Mouse (Mus musculus): ENCODE measurements around the gene Pgam2. TPM values are rescaled to one million over a fixed set of nuclear protein-coding genes. Genes with fewer than 3 reads are reported as not detected.

Gene Pgam2
- polyA plus RNA-seq, 1 experiment from 2014 or later, result 22.7 TPM

GRCm38 (mm10) chr11:5789071-5789753 lies 14.3 kb downstream of the Pgam2 start:
- H3K27me3 ChIP-seq, result no peaks in the 10 kb centered on the region
- peak overlapping the region; percentile 83 for H3K4me2 ChIP-seq
- H3K36me3 ChIP-seq, result peaks cover 35% of the 10 kb centered on the region
- H3K4me1 ChIP-seq, result peaks cover 19% of the 10 kb centered on the region
- no peak for ATAC-seq (replicated peaks; ENCODE audit: low FRiP score)
- peak overlapping the region; percentile 92 for H3K27ac ChIP-seq
- peak overlapping the region; percentile 79 for H3K9ac ChIP-seq
- H3K9me3 ChIP-seq (replicated peaks), result no peaks in the 10 kb centered on the region
- WGBS, result 69% methylated on average over 6 of the region's 6 CpGs
- H3K4me3 ChIP-seq (replicated peaks), result peak overlapping the region; percentile 64

- peak within 1 kb of the TSS; percentile 92 for H3K27ac ChIP-seq
- peaks cover 27% of the 10 kb centered on the region for H3K36me3 ChIP-seq
- WGBS, result under 1% methylated on average over 74 of the region's 74 CpGs
- H3K9me3 ChIP-seq (replicated peaks), result no peaks in the 10 kb centered on the region
- peaks cover 19% of the 10 kb centered on the region for H3K4me1 ChIP-seq
- peak within 1 kb of the TSS; percentile 64 for H3K4me3 ChIP-seq (replicated peaks)
- H3K27me3 ChIP-seq, result no peaks in the 10 kb centered on the region
- peak; percentile 96 for ATAC-seq (replicated peaks; ENCODE audit: low FRiP score)
- H3K4me2 ChIP-seq, result peak within 1 kb of the TSS; percentile 83
- peak within 1 kb of the TSS; percentile 79 for H3K9ac ChIP-seq
Measured at GRCm38 (mm10) chr11:5788056-5789014, 15.2 kb downstream of the Pgam2 start, which contains the start of gene Dbnl. Gene Dbnl, plus strand, starts transcription at chr11:5788488.

- Histone ChIP-seq H3K27ac (peak overlapping the region; percentile 92), H3K9ac (peak overlapping the region; percentile 79), H3K9me3 (replicated peaks) (no peaks in the 10 kb centered on the region), H3K4me2 (peak overlapping the region; percentile 83), H3K4me1 (peaks cover 19% of the 10 kb centered on the region), H3K4me3 (replicated peaks) (peak overlapping the region; percentile 64), H3K27me3 (no peaks in the 10 kb centered on the region), H3K36me3 (peaks cover 21% of the 10 kb centered on the region)
- ATAC-seq (replicated peaks; ENCODE audit: low FRiP score), result no peak
- WGBS, result 38% methylated on average over 8 of the region's 8 CpGs
Measured at GRCm38 (mm10) chr11:5787671-5788055, 15.9 kb downstream of the Pgam2 start.

- no peaks in the 10 kb centered on the region for H3K27me3 ChIP-seq
Measured at GRCm38 (mm10) chr11:5785732-5786131, 17.8 kb downstream of the Pgam2 start.

GRCm38 (mm10) chr11:5782199-5782944 lies 21.2 kb downstream of the Pgam2 start:
- no peak overlapping the region for H3K9ac ChIP-seq
- no peaks in the 10 kb centered on the region for H3K27me3 ChIP-seq
- ATAC-seq (replicated peaks; ENCODE audit: low FRiP score), result no peak
- no peak overlapping the region for H3K4me3 ChIP-seq (replicated peaks)
- WGBS, result 69% methylated on average over 8 of the region's 8 CpGs
- peaks cover 1% of the 10 kb centered on the region for H3K4me1 ChIP-seq
- H3K9me3 ChIP-seq (replicated peaks), result no peaks in the 10 kb centered on the region
- peaks cover 18% of the 10 kb centered on the region for H3K36me3 ChIP-seq
- H3K27ac ChIP-seq, result no peak overlapping the region
- H3K4me2 ChIP-seq, result no peak overlapping the region

More at GRCm38 (mm10) chr11:5785732-5786131, 17.8 kb downstream of the Pgam2 start:
- Histone ChIP-seq H3K9ac (no peak overlapping the region), H3K36me3 (peaks cover 14% of the 10 kb centered on the region), H3K27ac (no peak overlapping the region), H3K4me3 (replicated peaks) (no peak overlapping the region), H3K9me3 (replicated peaks) (no peaks in the 10 kb centered on the region), H3K4me1 (peaks cover 19% of the 10 kb centered on the region), H3K4me2 (no peak overlapping the region)
- no peak for ATAC-seq (replicated peaks; ENCODE audit: low FRiP score)

- H3K4me2 ChIP-seq, result no peak overlapping the region
- H3K36me3 ChIP-seq, result peaks cover 18% of the 10 kb centered on the region
- 91% methylated on average over 6 of the region's 6 CpGs for WGBS
- no peak overlapping the region for H3K27ac ChIP-seq
- no peak for ATAC-seq (replicated peaks; ENCODE audit: low FRiP score)
- no peaks in the 10 kb centered on the region for H3K27me3 ChIP-seq
- H3K4me1 ChIP-seq, result no peaks in the 10 kb centered on the region
- H3K9ac ChIP-seq, result no peak overlapping the region
- H3K9me3 ChIP-seq (replicated peaks), result no peaks in the 10 kb centered on the region
- no peak overlapping the region for H3K4me3 ChIP-seq (replicated peaks)
Measured at GRCm38 (mm10) chr11:5780035-5780499, 23.5 kb downstream of the Pgam2 start.

- H3K4me2 ChIP-seq, result no peak overlapping the region
- H3K27ac ChIP-seq, result no peak overlapping the region
- H3K9ac ChIP-seq, result no peak overlapping the region
- WGBS, result 74% methylated on average over 2 of the region's 2 CpGs
- H3K4me1 ChIP-seq, result no peaks in the 10 kb centered on the region
- no peaks in the 10 kb centered on the region for H3K9me3 ChIP-seq (replicated peaks)
- H3K36me3 ChIP-seq, result peaks cover 15% of the 10 kb centered on the region
- no peaks in the 10 kb centered on the region for H3K27me3 ChIP-seq
- no peak overlapping the region for H3K4me3 ChIP-seq (replicated peaks)
- no peak for ATAC-seq (replicated peaks; ENCODE audit: low FRiP score)
Measured at GRCm38 (mm10) chr11:5778481-5778880, 25.1 kb downstream of the Pgam2 start.

- WGBS, result 87% methylated on average over 6 of the region's 6 CpGs
- Histone ChIP-seq H3K4me2 (no peak overlapping the region), H3K27me3 (no peaks in the 10 kb centered on the region), H3K36me3 (peaks cover 21% of the 10 kb centered on the region), H3K9me3 (replicated peaks) (no peaks in the 10 kb centered on the region), H3K4me1 (peaks cover 5% of the 10 kb centered on the region), H3K4me3 (replicated peaks) (no peak overlapping the region), H3K9ac (no peak overlapping the region), H3K27ac (no peak overlapping the region)
- no peak for ATAC-seq (replicated peaks; ENCODE audit: low FRiP score)
Measured at GRCm38 (mm10) chr11:5766019-5766418, 37.5 kb downstream of the Pgam2 start.

GRCm38 (mm10) chr11:5762633-5762982 lies 40.9 kb downstream of the Pgam2 start:
- WGBS, result 13% methylated on average over 6 of the region's 6 CpGs
- Histone ChIP-seq H3K9me3 (replicated peaks) (no peaks in the 10 kb centered on the region), H3K36me3 (peaks cover 7% of the 10 kb centered on the region; the same call in 1 of the 2 replicates), H3K4me1 (peaks cover 14% of the 10 kb centered on the region), H3K4me2 (peak overlapping the region; percentile 73), H3K27me3 (no peaks in the 10 kb centered on the region), H3K4me3 (replicated peaks) (peak overlapping the region; percentile 85), H3K27ac (peak overlapping the region; percentile 99), H3K9ac (peak overlapping the region; percentile 90)
- ATAC-seq (replicated peaks; ENCODE audit: low FRiP score), result peak; percentile 20; the same call in 1 of the 2 replicates

- Histone ChIP-seq H3K36me3 (peaks cover 10% of the 10 kb centered on the region; the same call in 1 of the 2 replicates), H3K4me2 (peak within 1 kb of the TSS; percentile 73), H3K27ac (peak within 1 kb of the TSS; percentile 99), H3K4me3 (replicated peaks) (peak within 1 kb of the TSS; percentile 85), H3K4me1 (peaks cover 14% of the 10 kb centered on the region), H3K9me3 (replicated peaks) (no peaks in the 10 kb centered on the region), H3K9ac (peak within 1 kb of the TSS; percentile 90), H3K27me3 (no peaks in the 10 kb centered on the region)
- WGBS, result under 1% methylated on average over 68 of the region's 68 CpGs
- ATAC-seq (replicated peaks; ENCODE audit: low FRiP score), result peak; percentile 99
Measured at GRCm38 (mm10) chr11:5761820-5762632, 41.5 kb downstream of the Pgam2 start, which contains the start of gene Urgcp. Gene Urgcp, minus strand, starts transcription at chr11:5762376.

GRCm38 (mm10) chr11:5753755-5754154 lies 49.8 kb downstream of the Pgam2 start:
- 64% methylated on average over 2 of the region's 2 CpGs for WGBS
- Histone ChIP-seq H3K9ac (no peak overlapping the region), H3K4me3 (replicated peaks) (no peak overlapping the region), H3K27ac (no peak overlapping the region), H3K36me3 (peaks cover 24% of the 10 kb centered on the region), H3K9me3 (replicated peaks) (peaks cover 5% of the 10 kb centered on the region), H3K27me3 (no peaks in the 10 kb centered on the region), H3K4me1 (no peaks in the 10 kb centered on the region), H3K4me2 (no peak overlapping the region)
- ATAC-seq (replicated peaks; ENCODE audit: low FRiP score), result no peak
